Mouse (Mus musculus): Measurements from ENCODE around the gene Gm11011. TPM values are rescaled to one million over a fixed set of nuclear protein-coding genes. Genes with fewer than 3 reads are reported as not detected.
"Not testable (repeated sequence)": the region's sequence is repeated elsewhere in the genome, so short reads cannot be mapped to it uniquely, and the experiment has no call there.

Gm11011 gene
- polyA plus RNA-seq (2012; ENCODE audit: insufficient read depth, insufficient read length, missing spikeins), result not detected in 2 replicates

DNA sequence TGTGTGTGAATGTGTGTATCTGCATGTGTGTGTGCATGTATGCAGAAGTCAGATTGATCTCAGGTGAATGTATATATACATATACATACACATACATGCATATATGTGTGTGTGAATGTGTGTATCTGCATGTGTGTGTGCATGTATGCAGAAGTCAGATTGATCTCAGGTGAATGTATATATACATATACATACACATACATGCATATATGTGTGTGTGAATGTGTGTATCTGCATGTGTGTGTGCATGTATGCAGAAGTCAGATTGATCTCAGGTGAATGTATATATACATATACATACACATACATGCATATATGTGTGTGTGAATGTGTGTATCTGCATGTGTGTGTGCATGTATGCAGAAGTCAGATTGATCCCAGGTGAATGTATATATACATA, at the start of gene Gm11011:
TSS of gene Gm11011 (minus strand) at position 101 of the 400 bp plus-strand sequence.
- not testable (repeated sequence) for H3K4me3 ChIP-seq (ENCODE audit: insufficient read depth, low read length); H3K27ac ChIP-seq (ENCODE audit: insufficient read depth, low read depth, low read length); H3K4me1 ChIP-seq (ENCODE audit: control insufficient read depth, insufficient read depth, low read length)

DNA sequence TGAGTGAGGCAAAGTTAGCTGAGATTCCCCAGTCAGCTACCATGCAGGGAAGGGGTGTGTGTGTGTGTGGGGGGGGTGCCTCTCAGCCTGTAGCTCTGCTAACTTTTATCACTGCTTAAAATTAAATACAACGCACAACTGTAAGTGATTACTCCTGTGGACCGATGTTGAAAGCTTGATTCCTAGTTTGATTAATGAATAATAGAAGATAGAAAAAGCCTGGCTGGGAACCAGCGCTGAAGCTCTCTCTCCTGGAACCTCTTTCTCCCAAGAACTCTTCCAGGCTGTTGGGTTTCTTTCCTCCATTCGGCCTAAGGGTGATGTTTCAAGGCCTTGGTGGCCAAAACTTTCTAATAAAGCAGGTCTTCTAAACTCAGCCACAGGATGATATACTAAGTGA, 48.9 kb upstream of the Gm11011 start:
- Histone ChIP-seq H3K27ac (ENCODE audit: insufficient read depth, low read depth, low read length) (no peak overlapping the region), H3K4me3 (ENCODE audit: insufficient read depth, low read length) (no peak overlapping the region), H3K4me1 (ENCODE audit: control insufficient read depth, insufficient read depth, low read length) (no peaks in the 10 kb centered on the region)
- no peak for TF ChIP-seq CTCF (IDR thresholded peaks at IDR 0.05; ENCODE audit: low read depth, low read length)
- no peak for TF ChIP-seq POLR2A (IDR thresholded peaks at IDR 0.05; ENCODE audit: borderline replicate concordance, low read depth, low read length)

DNA sequence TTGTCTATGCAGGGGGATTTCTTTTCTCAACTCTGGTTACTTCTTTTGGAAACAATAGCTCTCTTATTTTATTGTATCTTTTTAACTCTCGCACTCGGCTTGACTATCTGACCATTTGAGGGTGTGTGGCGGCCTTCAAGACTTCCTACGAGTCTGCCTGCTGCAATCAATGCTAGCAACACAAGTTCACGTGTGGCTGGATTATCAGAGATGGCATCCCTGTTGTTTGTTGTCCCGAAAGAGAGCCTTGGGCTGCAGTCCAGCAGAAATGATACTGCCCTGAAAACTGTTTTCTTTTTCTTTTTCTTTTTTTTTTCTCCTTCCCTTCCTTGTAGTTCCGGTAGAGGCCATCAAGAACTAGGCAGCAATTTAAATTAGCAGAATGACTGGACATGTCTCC, 47.9 kb upstream of the Gm11011 start:
- Histone ChIP-seq H3K4me3 (ENCODE audit: insufficient read depth, low read length) (no peak overlapping the region), H3K27ac (ENCODE audit: insufficient read depth, low read depth, low read length) (no peak overlapping the region), H3K4me1 (ENCODE audit: control insufficient read depth, insufficient read depth, low read length) (no peaks in the 10 kb centered on the region)
- TF ChIP-seq POLR2A (IDR thresholded peaks at IDR 0.05; ENCODE audit: borderline replicate concordance, low read depth, low read length) (no peak), CTCF (IDR thresholded peaks at IDR 0.05; ENCODE audit: low read depth, low read length) (no peak)

DNA sequence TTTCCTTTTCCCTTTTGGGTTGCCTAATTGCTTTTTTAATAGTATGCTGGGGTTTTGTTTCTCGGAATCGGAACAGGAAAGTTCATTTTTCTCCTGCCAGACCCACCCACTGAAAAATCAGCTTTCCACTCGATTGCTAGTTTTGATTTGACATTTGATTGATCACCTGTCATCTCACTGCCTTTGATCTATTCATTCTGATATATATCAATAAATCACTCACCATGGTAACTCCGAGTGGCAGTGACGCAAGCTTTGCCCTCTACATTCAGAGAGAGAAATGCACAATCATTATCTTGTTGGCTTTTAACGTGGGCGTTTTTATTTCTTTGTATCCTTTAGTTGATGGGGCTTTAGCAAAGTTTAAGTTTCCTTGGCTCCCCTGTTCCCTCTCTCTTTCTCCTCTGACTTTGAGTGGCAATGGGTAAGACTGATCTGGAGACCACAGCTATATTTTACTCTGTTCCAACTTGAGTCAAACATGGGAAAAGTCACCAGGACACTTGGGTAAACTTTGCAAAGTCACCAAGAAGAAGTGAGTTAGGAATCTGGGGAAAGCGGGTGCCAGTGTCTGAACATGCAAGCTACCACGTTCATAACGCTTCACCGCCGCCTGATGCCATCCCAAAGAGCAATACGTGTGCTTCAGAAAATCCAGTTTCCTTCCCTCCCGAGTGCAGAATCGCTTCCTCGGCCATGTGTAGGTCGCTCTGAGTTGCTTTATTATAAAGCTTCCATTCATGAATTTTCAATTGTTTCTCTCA, 47.3 kb upstream of the Gm11011 start:
- TF ChIP-seq POLR2A (IDR thresholded peaks at IDR 0.05; ENCODE audit: borderline replicate concordance, low read depth, low read length) (no peak), CTCF (IDR thresholded peaks at IDR 0.05; ENCODE audit: low read depth, low read length) (no peak)
- no peak overlapping the region for H3K27ac ChIP-seq (ENCODE audit: insufficient read depth, low read depth, low read length)
- no peaks in the 10 kb centered on the region for H3K4me1 ChIP-seq (ENCODE audit: control insufficient read depth, insufficient read depth, low read length)
- H3K4me3 ChIP-seq (ENCODE audit: insufficient read depth, low read length), result no peak overlapping the region

DNA sequence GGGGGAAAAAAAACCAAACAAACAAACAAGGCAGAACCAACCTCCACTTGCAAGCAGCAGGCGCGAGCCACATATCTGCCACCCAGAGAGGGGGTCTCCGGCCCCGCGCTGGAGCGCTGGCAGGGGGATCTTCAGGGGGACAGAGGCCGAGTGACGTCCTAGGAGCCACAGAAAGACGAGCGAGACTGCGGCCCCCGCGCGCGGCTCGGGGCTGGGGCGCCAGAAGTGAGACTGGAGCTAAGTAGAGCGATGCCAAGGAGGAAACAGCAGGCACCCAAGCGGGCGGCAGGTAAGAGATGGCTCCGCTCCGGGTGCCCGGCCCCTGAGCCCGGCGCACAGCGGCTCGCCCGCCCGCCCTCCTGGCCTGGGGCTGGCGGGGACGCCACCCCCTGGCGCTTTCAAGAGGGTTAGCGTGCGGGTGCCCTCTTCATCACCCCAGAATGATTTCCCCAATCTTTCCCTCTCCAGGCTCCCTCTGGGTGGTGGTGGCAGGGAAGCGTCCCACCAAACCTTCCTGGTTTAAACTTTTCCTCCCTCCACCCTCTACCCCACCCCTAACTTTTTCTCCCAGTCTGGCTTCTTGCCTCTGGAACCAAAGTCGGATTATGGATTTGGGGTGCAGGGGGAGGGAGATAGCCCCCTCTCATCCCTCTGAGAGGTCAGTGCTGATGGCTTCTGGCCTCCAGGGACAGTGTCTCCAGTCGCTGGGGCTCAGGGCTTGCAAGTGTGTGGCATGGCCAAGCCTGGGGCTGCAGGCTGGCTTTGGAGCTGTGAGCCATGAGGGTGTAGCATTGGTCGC, 46.1 kb upstream of the Gm11011 start:
- Histone ChIP-seq H3K4me1 (ENCODE audit: control insufficient read depth, insufficient read depth, low read length) (no peaks in the 10 kb centered on the region), H3K27ac (ENCODE audit: insufficient read depth, low read depth, low read length) (no peak overlapping the region), H3K4me3 (ENCODE audit: insufficient read depth, low read length) (no peak overlapping the region)
- TF ChIP-seq POLR2A (IDR thresholded peaks at IDR 0.05; ENCODE audit: borderline replicate concordance, low read depth, low read length), result no peak
- TF ChIP-seq CTCF (IDR thresholded peaks at IDR 0.05; ENCODE audit: low read depth, low read length), result no peak

DNA sequence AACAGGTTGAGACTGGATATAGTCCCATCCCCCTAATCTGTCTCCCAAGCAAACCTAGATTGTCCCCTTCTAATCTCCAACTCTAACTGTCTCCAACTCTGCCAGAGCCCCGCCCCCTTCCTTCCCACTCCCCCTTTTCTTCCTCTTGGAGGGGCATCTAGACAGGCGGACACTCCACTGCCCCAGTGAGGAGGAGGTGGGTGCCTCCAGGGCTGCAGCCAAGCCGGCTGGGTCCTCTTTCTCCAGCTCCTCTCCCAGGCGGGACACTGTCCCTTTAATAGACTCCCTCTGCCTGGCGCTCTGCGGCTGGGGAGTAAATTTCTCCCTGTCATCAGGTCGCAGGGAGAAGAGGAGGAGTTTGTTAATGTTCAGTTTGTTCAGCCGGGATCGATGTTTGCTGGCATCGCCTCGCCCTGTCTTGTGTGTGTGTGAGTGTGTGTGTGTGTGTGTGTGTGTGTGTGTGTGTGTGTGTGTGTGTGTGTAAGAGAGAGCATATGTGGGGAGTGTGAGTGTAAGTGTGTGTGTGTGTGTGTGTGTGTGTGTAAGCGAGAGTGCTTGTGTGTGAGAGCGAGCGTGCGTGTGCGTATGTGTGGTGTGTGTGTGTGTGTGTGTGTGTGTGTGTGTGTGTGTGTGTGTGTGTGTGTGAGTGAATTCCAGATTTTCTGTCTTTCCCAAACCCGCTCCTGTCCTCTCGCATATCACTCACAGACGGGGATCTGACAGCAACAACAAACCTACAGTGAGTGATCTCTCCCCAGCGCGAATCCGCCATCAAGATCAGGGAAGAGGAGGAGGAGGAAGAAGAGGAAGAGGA, 45.0 kb upstream of the Gm11011 start, which contains the start of gene Tshz2:
TSS of gene Tshz2 (plus strand) at position 676 of the 814 bp plus-strand sequence.
- Histone ChIP-seq H3K4me1 (ENCODE audit: control insufficient read depth, insufficient read depth, low read length) (no peaks in the 10 kb centered on the region), H3K27ac (ENCODE audit: insufficient read depth, low read depth, low read length) (no peak within 1 kb of the TSS), H3K4me3 (ENCODE audit: insufficient read depth, low read length) (no peak within 1 kb of the TSS)
- no peak for TF ChIP-seq CTCF (IDR thresholded peaks at IDR 0.05; ENCODE audit: low read depth, low read length)

DNA sequence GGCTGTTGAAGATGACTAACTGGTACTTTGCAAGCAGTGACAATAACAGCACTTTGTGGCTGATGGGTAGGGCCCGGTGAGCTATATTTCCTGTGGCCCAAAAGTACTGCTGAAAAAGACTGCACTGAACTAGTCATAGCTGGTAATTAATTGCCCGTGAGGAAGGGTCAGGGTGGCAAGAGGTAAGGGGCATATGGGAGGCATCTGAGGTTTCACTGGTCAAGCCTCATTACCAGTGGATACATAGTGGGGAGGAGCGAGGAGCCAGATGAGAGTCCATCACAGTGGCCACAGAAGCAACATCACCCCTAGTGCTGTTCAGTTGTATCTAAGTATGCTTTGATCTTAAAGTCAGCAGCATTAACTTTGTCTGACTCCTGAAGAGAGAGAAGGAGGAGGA, 42.5 kb upstream of the Gm11011 start:
- Histone ChIP-seq H3K4me3 (ENCODE audit: insufficient read depth, low read length) (no peak overlapping the region), H3K4me1 (ENCODE audit: control insufficient read depth, insufficient read depth, low read length) (no peaks in the 10 kb centered on the region), H3K27ac (ENCODE audit: insufficient read depth, low read depth, low read length) (no peak overlapping the region)
- TF ChIP-seq CTCF (IDR thresholded peaks at IDR 0.05; ENCODE audit: low read depth, low read length), result no peak
- TF ChIP-seq POLR2A (IDR thresholded peaks at IDR 0.05; ENCODE audit: borderline replicate concordance, low read depth, low read length), result no peak

DNA sequence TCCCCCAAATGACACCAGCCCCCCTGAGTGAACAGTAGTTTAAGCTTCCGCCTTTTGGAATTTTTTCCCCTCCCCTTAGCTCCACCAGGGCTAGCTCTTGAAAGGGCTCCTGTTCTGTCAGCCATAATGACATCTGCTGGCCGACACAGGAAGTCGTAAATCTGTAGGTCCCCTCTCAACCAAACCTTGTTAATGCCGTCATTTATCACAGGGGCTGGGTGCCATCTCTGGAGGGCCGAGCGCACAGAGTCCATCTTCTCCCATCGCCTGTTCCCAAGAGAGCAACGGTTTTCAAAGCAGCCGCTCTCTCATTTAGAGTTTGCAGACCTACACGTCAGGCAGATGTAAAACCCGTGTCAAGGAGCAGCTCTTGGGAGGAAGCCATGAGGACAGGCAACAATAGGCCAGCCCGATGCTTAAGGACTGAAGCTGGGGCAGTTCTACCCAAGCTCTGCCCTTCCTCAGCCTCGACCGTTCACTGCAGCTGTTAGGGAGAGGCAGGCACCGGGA, 33.7 kb upstream of the Gm11011 start:
- TF ChIP-seq CTCF (IDR thresholded peaks at IDR 0.05; ENCODE audit: low read depth, low read length) (no peak), POLR2A (IDR thresholded peaks at IDR 0.05; ENCODE audit: borderline replicate concordance, low read depth, low read length) (no peak)
- H3K4me3 ChIP-seq (ENCODE audit: insufficient read depth, low read length), result no peak overlapping the region

DNA sequence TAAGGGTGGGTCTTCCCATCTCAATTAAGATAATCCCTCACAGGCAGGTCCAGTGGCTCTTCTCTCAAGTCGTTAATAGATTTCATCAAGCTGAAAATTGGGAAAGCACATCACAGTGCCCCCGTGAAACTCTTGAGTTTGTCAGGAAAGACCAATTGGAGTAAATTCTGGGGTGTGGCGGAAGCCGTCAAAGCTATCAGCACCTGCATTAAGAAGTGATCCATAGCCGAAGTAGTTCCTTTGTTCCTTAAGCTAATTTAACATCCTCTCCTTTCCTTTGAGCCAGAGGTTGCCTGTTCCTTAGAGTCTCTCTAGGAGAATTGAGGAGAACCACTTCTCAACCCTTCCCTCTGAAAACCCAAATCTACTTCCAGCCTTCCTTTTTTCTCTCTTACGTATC, 28.5 kb upstream of the Gm11011 start:
- no peak overlapping the region for H3K4me3 ChIP-seq (ENCODE audit: insufficient read depth, low read length)
- TF ChIP-seq POLR2A (IDR thresholded peaks at IDR 0.05; ENCODE audit: borderline replicate concordance, low read depth, low read length) (no peak), CTCF (IDR thresholded peaks at IDR 0.05; ENCODE audit: low read depth, low read length) (no peak)
- no peaks in the 10 kb centered on the region for H3K4me1 ChIP-seq (ENCODE audit: control insufficient read depth, insufficient read depth, low read length)
- no peak overlapping the region for H3K27ac ChIP-seq (ENCODE audit: insufficient read depth, low read depth, low read length)

More for the DNA sequence above, 33.7 kb upstream of the Gm11011 start:
- Histone ChIP-seq H3K4me1 (ENCODE audit: control insufficient read depth, insufficient read depth, low read length) (no peaks in the 10 kb centered on the region), H3K27ac (ENCODE audit: insufficient read depth, low read depth, low read length) (no peak overlapping the region)

Measured in bone marrow macrophage, adult 2 months (primary cell).